Mouse (Mus musculus) lung, adult 18-20 months (tissue): ENCODE data around the gene Gpat2.
A peak's percentile ranks its signal among the peaks of the same experiment; 100 is the strongest.

Experiments
- DNase-seq, 2 experiments: peaks; one replicate each; pipeline ENCODE4 v3.0.0; 2022; ENCODE audit warnings: mixed read lengths in 2 of 2

The Gpat2 gene

DNA sequence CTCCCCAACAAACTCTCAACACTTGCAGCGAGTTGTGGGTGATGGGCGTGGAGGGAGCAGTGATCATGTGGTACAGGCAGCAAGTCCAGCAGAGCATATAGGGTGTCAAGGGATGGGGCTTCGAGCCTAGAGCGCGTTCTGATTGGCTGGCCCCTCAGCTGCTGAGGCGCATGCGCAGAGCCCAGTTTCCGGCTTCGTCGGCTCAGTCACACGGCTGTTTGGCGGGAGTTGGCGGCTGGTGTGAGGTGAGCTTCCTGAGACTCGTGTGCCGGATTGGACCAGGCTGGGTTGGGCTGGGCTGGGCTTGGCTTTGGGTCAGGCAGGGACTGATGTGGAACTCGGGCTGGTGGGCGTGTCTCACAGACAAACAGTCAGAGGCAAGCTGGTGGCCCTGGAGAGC lies at the start of gene Gpat2:
Gene Gpat2 (plus strand): TSS at position 223 of the 400 bp plus-strand sequence.
- DNase-seq: no peak

DNA sequence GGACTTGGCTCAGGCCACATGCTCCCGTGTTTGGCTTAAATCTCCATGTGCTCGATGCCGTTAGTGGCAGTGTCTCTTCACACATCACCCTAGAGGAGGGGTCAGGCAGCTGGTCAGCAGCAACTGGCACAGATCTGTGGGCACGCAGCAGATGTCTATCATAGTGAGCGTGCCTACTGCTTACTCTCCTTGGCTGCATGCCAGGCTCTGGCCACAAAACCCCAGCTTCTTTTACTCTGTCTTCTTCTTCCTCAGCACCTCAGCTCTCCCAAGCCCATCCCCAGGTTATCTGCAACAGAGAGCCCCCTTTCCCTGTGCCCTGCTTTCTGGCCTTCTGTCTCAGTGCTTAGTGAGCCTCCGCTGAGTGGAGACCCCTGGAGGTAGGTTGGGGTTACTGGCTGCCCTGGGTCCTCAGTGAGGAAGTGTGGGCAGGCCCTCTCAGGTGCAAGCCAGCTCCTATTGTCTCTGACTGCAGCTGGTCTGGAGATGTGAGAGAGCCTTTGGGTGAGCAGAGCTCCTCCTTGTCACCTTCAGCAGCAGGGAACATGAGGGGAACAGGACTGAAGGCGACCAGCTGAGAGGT lies 49.1 kb upstream of the Gpat2 start:
- DNase-seq: no peak

DNA sequence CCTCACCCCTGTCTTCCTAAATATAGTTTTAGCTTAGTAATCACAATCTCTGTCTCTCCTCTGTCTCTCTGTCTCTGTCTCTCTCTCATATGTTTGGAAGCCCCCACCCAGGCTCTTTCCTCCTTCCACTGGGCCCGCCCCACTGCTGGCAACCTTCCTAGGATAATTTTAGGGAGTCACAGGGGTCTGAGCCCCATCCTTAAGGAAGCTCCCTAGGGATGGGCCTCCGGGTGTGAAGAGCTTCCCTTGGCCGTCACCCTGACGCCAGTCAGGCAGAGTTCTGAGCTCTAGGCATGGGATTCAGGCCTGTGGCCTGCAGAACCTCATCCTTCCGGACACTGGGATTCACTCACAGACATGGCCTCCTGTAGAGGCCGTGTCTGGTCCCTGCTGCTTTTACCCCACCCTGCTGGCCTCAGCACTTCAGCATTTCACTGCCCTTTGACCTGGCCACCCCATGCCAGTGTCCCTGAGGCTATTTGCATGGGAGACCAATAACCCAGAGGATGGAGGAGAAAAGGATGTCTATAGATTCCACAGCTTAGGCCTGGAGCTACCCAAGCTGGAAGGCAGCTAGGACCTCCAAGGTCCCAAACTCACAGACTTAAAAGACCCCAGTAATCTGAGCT lies 48.5 kb upstream of the Gpat2 start:
- no peak for DNase-seq

DNA sequence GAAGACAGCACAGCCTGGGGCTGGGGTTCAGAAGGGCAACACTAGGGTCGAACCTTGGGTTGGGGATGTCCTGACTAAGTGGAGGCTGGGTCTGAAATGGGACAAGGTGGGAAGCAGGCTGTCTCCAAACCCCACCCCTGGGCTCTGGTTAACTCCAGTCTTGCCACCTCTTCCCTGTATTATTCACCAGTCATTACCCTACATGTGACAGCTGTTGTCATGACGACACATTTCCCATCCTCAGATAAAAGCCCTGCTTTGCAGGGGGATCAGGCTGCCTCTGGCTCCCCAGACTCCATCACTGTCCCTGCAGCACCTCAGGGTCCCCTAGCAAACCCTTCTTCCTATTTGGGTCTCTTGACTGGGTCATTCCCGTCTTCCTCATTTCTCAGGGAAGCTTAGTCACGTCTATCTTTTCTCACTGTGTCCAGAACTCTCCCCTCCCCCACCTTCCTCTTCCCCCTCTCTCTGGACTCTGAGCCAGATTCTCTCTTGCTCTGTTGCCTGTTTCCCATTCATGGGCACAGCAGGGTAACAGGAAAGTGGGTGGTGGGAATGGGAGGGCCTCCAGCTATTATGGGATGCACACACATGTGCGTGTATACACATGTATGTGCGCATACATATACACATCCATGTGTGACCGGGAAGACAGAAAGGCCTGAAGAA lies 46.9 kb upstream of the Gpat2 start:
- no peak for DNase-seq

DNA sequence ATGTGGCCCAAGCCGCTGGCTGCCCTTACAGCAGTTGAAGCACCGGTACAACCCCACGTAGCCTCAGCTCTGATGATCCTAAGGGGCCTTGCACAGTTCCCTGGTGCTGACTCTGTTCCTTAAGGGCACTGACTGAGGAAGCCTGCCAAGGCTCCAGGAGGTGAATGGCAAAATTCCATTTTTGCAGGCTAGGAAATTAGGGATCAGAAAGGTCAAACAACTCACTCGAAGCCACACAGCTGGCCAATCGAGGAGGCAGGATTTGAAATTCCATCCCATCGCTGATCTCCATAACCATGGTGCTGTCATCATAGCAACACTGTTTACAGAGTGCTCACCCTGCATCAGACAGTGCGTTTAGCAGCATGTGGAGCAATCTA lies 46.4 kb upstream of the Gpat2 start:
- DNase-seq: no peak

DNA sequence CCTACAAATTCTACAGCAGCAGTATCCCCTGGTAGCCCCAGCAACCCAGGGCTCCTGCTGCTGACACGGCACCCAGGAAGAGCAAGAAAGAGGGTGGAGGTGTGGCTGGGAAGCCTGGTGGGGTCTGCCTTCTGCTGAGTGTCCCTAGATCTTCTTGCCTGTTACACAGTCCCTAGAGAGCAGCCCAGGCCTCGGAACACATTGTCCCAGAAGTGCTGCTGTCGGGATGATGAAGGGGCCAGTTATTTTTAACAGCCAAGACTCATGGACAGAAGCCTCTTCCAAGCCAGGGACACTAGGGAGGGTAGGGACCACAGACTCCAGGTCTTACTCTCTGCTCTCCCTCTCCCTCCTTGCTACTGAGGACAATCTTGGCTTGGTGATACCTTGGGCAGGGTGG lies 45.7 kb upstream of the Gpat2 start:
- no peak for DNase-seq

DNA sequence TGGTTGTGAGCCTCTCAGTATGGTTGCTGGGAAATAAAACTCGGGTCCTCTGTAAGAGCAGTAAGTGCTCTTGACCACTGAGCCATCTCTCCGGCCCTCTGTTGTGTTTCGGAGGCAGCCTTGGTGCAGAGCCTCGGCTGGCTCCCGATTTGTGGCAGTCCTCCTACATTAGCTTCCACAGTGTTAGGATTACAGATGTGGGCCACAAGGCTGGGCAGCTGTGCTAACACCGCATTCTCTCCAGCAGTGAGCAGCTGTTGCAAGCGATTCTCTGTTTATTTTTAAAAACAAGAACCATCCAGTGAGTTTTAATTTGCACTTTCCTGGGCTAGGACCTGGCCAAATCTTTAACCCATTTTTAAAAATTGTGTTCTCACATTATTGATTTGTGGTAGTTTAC lies 41.1 kb upstream of the Gpat2 start:
- no peak for DNase-seq

DNA sequence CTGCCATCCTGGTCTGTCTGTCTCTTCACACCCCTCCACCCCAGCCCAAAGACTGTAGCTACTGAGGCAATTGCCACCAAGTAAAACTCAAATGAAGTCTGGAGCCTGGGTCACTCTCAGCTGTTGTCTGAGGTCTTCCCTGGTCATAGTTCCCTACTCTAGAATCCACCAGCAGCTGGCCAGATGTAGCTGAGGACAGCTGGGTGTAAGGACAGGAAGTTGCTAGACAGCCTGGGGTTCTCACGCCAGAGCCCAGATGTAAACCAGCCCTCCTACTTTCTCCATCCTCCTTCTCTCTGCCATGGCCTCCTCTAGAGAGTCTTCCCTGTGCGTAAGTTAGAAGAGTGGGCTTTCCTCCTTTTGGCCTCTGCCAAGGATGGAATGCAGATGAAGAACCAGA lies 37.5 kb upstream of the Gpat2 start:
- DNase-seq: no peak

DNA sequence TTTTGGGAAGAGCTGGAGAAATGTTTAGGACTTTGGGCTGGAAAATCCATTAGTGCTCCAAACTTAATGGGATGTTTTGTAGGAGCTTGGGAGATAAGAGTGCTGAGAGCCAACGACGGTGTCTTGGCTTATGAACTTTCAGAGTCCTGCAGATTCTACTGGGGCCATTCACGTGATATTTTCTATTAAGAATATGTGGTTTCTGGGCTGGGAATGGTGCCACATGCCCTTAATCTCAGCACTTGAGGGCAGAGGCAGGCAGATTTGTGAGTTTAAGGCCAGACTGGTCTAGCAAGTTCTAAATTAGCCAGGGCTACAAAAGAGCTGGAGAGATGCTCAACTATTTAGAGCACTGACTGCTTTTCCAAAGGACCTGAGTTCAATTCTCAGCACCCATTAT lies 34.6 kb upstream of the Gpat2 start:
- peak; percentile 12 to 29 for DNase-seq

DNA sequence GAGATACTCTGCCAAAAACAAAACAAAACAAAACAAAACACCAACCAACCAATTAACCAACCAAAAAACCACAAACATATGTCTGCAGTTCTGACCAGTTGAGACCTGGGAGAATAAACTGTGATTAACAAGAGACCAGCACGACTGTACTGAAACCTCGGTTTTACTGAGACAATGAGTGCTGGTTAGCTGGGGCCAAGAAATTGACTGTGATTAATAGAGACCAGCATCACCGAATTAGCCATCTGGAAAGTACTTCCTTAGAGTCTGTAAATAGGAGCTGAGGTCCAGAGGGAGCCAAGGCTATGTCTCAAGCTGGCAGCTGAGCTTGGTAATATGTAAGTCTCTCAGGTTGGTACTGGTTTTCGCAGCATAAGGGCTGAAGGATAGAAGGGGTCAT lies 34.2 kb upstream of the Gpat2 start:
- DNase-seq: no peak

DNA sequence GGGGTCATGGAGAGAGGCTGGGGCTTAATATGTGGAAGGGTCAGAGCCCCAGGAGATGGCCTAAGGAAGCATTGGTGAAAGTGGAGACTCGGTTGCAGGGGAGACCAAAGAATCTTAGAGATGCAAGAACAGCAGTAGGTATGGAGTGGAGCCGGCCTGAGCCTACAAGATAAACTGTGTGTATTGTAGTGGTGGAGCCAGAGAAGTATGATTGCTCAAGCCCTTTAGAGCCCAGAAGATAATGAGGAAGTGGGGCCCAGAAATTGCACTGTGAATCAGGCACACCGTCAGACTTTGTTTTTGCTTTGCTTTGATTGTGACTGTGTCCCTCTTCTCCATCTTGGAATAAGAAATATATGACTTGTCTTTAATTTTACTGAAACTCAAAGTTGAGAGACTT lies 33.7 kb upstream of the Gpat2 start:
- no peak for DNase-seq

DNA sequence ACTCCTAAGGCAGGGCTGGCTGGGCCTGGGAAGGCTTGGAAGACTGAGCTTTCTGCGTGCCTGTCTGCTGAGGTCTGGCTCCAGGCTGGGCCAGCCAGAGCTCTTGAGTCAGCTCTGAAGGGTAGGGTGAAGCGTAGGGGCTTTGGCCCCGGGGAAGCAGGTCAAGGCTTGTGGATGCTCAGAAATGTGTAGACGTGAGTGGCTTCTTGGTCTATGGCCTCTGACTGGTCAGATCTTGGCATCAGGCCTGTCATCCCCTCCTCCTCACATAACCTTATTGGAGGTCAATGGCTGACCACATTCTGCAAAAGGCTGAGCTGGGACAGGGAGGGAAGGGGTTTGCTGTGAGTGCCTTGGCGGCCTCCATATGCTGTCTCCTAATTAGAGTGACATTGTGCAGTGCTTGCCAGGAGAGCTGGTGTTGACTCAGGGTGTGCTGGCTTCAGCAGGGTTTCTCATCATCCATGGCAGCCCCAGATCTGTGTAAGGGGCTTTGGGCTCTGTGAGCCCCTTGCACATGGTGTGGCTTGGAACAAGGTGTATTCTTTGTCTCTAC lies 30.3 kb upstream of the Gpat2 start:
- DNase-seq: no peak

DNA sequence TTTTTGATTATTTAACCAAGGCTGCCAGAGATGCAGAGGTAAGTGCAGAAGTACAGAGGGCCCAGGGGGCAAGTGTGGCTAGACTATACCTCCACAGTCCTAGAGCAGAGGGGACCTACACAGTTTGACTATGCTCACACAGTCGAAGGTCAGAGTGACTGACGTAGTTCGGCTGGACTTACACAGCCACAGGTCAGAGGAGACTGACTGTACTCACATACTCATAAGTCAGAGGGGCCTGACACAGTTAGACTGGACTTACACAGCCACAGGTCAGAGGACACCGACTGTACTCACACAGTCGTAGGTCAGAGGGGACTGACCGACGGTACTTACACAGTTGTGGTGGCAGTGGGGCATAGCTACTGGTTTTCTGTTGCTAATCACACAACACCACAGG lies 26.3 kb upstream of the Gpat2 start:
- no peak for DNase-seq

DNA sequence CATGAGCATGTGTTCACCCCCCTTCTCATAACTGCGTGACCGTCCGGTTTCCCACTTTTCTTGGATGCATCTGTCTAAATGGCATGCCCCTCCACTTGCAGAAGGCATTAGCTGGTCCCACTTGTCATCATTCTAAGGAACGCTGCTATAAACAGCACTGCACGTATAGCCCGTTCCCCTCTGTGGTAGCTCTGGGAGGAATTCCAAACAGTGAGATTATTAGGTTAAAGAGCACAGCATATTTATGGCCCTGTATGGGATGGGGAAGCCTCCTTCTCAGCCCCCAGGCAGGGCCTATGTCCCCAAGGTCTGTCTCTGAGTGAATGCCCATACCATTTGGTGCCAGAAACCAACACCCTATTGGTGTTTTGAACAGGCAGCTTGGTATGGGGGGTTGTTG lies 13.9 kb upstream of the Gpat2 start:
- no peak for DNase-seq

DNA sequence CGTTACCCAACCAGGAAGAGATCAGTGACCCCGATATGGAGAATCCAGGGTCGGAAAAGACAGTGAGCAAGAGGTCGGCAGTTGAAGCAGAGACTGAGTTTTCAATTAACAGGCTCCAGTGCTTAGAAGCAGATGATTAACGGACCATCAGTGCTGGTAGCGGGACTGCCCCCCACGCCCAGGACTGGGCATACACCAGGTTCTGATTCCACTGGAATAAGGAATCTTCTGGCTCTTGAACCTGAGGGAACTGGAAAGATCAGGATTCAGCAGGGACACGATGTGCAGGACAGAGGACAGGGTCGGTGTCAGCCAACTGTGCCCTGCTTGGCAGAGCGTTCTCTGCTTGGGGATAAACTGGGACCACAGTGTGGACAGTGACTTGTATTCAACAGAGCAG lies 9.2 kb upstream of the Gpat2 start:
- DNase-seq: no peak

DNA sequence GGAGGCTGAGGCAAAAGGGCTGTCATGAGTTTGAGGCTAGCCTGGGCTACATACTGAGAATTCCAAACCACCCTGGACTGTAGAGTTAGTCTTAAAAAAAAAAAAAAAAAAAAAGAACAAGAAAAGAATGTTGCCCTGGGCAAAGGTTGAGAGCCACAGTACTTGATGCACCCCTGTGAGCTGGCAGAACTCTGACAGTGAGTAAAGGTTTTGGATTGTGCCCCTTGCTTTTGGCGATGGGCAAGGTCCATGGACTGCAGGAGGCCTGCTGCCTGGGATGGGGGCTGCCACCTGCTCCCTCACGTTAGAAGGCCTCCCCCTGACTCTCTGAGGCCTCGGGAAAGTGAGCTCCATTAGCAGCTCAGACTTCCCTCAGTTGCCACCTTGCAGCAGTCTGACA lies 8.3 kb upstream of the Gpat2 start:
- no peak for DNase-seq

DNA sequence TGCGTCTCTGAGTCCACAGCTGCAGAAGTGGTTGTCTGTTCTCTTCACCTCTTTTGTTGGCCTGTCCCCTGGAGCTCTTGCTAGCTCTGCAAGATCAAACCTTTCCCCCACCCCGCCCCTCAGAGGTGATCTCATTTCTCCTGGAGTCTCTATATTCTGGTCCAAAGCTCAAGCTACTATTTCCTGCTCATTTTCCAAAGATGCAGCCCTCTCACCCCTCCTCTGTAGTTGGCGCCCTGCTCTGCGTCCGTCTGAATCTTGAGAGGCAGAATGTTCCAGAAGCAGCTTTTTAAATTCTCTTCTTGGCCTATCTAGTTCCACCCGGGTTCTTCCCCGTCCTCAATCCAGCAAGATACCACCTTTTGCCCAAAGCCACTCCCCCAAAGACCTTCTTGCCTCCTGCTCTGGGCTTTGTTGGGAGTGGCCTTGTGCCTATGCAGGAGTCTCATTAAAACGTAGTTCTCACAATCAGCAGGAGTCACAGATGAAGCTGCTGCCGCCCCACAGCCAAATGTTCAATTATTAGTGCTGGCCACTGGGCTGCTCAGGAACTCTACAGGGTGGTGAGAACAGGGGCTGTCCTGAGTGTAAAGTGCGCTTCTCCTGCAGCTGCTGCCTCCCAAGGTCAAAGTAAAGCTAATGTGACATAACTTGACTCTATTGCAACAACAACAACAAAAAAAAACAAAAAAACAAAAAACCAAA lies 6.6 kb upstream of the Gpat2 start:
- no peak for DNase-seq

DNA sequence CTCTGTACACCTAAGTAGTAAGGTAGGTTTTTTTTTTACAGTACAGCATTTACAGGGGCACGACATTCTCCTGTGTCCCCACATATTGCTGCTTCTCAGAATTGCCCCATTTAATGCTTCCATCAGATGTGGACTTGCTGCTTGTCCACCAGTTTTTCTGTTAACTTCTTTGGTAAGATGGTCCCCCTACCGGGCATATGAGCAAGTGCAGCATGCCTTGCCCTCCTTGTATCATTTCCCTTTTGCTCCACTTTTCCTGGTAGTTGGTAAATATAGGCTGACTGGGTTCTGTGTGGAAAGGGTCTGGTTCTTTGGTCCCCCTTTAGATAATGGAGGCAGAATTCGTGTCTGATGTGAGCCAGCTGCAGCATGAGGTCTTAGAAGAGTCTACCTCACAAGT lies 5.2 kb downstream of the Gpat2 start:
- peak; percentile 10 to 15 for DNase-seq

DNA sequence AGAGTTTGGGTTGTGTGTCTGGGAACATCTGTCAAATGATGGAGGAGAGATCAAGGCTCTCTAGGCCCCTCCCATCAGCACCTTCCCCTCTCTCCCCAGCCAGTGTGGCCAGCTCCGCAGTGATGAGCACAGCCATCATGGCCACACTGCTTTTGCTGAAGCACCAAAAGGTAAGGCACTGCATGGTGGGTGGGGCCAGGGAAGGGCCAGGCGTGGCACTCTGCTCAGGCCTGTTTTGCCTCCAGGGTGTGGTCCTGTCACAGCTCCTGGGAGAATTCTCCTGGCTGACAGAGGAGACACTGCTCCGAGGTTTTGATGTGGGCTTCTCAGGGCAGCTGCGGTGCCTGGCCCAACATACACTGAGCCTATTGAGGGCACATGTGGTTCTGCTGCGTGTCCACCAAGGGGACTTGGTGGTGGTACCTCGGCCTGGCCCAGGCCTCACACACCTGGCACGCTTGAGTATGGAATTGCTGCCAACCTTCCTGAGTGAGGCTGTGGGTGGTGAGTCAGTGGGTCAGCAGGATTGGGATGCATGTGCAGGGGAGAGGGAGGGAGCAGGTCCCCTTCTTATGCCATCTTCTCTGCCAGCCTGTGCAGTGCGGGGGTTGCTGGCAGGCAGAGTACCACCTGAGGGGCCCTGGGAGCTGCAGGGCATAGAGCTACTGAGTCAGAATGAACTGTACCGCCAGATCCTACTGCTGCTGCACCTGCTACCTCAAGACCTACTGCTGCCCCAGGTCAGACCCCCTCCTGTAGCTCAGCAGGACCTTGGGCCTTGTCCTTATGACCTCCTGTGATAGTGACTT lies 8.7 kb downstream of the Gpat2 start:
- DNase-seq: no peak

DNA sequence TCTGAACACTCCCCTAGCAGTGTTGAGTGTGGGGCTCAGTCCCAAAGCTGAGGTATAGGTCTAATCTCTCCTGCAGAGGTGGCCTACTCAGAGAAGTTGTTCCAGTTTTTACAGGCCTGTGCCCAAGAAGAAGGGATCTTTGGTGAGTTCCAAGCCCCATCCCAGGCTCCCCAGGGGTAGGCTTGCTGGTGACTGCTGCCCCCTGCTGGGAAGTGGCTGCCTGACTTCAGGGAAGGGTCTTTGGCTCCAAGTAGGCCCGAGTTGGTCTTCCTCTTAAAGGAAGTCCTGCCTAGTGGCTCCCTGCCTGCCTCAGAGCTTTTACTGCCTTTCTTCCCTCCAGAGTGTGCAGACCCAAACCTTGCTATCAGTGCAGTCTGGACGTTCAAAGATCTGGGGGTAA lies 10.1 kb downstream of the Gpat2 start:
- no peak for DNase-seq

DNA sequence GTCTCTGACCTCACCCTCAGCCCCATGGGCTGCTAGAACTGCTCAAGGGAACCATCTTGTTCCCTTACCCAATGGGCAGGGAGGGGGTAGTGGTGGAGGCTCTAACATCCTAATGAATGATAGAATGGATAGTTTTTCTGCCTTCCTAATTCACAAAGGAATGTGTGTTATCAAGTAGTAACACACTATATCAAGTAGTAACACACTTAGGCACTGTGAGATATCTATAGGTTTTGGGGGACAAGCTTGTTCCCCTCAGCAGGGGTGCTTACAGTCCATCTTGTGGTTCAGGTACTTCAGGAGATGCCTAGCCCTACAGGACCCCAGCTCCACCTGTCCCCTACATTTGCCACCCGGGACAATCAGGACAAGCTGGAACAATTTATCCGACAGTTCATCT lies 10.6 kb downstream of the Gpat2 start:
- no peak for DNase-seq

DNA sequence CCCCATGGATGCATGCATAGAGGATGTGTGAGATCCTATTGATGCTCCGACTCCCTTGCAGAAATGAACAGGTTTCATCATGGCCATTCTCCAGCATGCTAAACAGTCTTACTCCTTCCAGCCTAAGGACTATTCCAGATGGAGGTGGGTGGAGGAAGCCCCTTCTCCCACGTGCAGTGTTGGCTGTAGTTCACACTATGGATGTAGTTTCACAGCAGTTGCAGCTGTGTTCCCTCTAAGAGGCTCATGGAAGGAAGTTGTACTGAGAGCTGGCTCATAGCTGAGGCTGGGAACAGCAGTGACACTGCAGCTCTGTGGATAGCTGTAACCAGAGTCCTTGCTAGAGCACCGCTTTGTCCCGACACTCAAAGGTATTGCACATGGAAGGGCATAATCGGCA lies 12.7 kb downstream of the Gpat2 start:
- DNase-seq: no peak
